Mouse (Mus musculus): ENCODE measurements around the gene Gm10413. TPM values are rescaled to one million over a fixed set of nuclear protein-coding genes. Genes with fewer than 3 reads are reported as not detected.
"Not testable (repeated sequence)": the region's sequence is repeated elsewhere in the genome, so short reads cannot be mapped to it uniquely, and the experiment has no call there.

The Gm10413 gene
- not detected for polyA plus RNA-seq (2012; fragmentation: generic; extraction: Trizol)

- H3K4me2 ChIP-seq (ENCODE audit: low read depth); H3K79me2 ChIP-seq (ENCODE audit: control insufficient read depth, insufficient read depth); H3K36me3 ChIP-seq (ENCODE audit: control insufficient read depth, insufficient read depth); H3ac ChIP-seq (ENCODE audit: control insufficient read depth, insufficient read length); H3K27me3 ChIP-seq (ENCODE audit: control insufficient read depth, insufficient read depth, insufficient read length); H3K4me3 ChIP-seq: not testable (repeated sequence)
Observed at GRCm38 (mm10) chr14:3394793-3395192, at the start of gene Gm10413. TSS of gene Gm10413 (plus strand) at chr14:3395093.

- H3K4me2 ChIP-seq (ENCODE audit: low read depth); H3K36me3 ChIP-seq (ENCODE audit: control insufficient read depth, insufficient read depth); H3K27me3 ChIP-seq (ENCODE audit: control insufficient read depth, insufficient read depth, insufficient read length); H3K79me2 ChIP-seq (ENCODE audit: control insufficient read depth, insufficient read depth); H3ac ChIP-seq (ENCODE audit: control insufficient read depth, insufficient read length); H3K4me3 ChIP-seq: not testable (repeated sequence)
Observed at GRCm38 (mm10) chr14:3412314-3412713, 17.4 kb downstream of the Gm10413 start, which contains the start of gene Gm10409. TSS of gene Gm10409 (plus strand) at chr14:3412614.

- not testable (repeated sequence) for H3K36me3 ChIP-seq (ENCODE audit: control insufficient read depth, insufficient read depth); H3K4me2 ChIP-seq (ENCODE audit: low read depth); H3ac ChIP-seq (ENCODE audit: control insufficient read depth, insufficient read length); H3K4me3 ChIP-seq; H3K27me3 ChIP-seq (ENCODE audit: control insufficient read depth, insufficient read depth, insufficient read length); H3K79me2 ChIP-seq (ENCODE audit: control insufficient read depth, insufficient read depth)
Observed at GRCm38 (mm10) chr14:3427803-3428202, 32.9 kb downstream of the Gm10413 start, which contains the start of gene Gm3005. TSS of gene Gm3005 (plus strand) at chr14:3428103.

GRCm38 (mm10) chr14:3449079-3449478 is 54.2 kb downstream of the Gm10413 start, which contains the start of gene Gm10408:
TSS of gene Gm10408 (plus strand) at chr14:3449379.
- not testable (repeated sequence) for H3K4me2 ChIP-seq (ENCODE audit: low read depth); H3K4me3 ChIP-seq; H3K36me3 ChIP-seq (ENCODE audit: control insufficient read depth, insufficient read depth); H3ac ChIP-seq (ENCODE audit: control insufficient read depth, insufficient read length); H3K79me2 ChIP-seq (ENCODE audit: control insufficient read depth, insufficient read depth); H3K27me3 ChIP-seq (ENCODE audit: control insufficient read depth, insufficient read depth, insufficient read length)

Other genes starting within 250 kb of the Gm10413 start
- gene Gm5795, start 206.8 kb upstream of the Gm10413 start, polyA plus RNA-seq (2012; fragmentation: generic; extraction: Trizol) = not detected
- not detected for gene D830030K20Rik, start 186.6 kb upstream of the Gm10413 start, polyA plus RNA-seq (2012; fragmentation: generic; extraction: Trizol)
- gene Gm2956, start 62.5 kb upstream of the Gm10413 start, polyA plus RNA-seq (2012; fragmentation: generic; extraction: Trizol) = not detected
- gene Gm10409, start 17.5 kb downstream of the Gm10413 start, polyA plus RNA-seq (2012; fragmentation: generic; extraction: Trizol) = not detected
- not detected for gene Gm3005, start 33.0 kb downstream of the Gm10413 start, polyA plus RNA-seq (2012; fragmentation: generic; extraction: Trizol)
- gene Gm10408, start 54.3 kb downstream of the Gm10413 start, polyA plus RNA-seq (2012; fragmentation: generic; extraction: Trizol) = not detected
- not detected for gene Gm3012, start 239.4 kb downstream of the Gm10413 start, polyA plus RNA-seq (2012; fragmentation: generic; extraction: Trizol)